Mouse (Mus musculus) bone marrow macrophage, adult 2 months (primary cell): ENCODE results near the gene Myo18a.

Experiments
- CTCF ChIP-seq: IDR thresholded peaks from 2 replicates; pipeline ENCODE4 v1.5.1; 2012; ENCODE audit warnings: low read depth, mild to moderate bottlenecking, low read length, moderate library complexity
- POLR2A ChIP-seq: IDR thresholded peaks from 2 replicates; pipeline ENCODE4 v1.6.1; 2012; ENCODE audit warnings: mild to moderate bottlenecking, low read depth, low read length, borderline replicate concordance

- TF ChIP-seq CTCF (no peak), POLR2A (no peak)
Observed at GRCm38 (mm10) chr11:77914598-77915260, 151.7 kb downstream of the Myo18a start.
